Mouse (Mus musculus) liver, embryonic 11.5 days (tissue): ENCODE data around the gene Emc4. TPM values are rescaled to one million over a fixed set of nuclear protein-coding genes. Genes with fewer than 3 reads are reported as not detected.

Source experiments
- ATAC-seq: fragments of 200-750 bp; cut with Nextera tagmentation; replicated peaks from 2 replicates; pipeline ENCODE4 v1.8.0; 2017; ENCODE audit warnings: moderate number of reproducible peaks, mild to moderate bottlenecking, moderate TSS enrichment, moderate library complexity; ENCODE audit not compliant: low FRiP score
- DNase-seq: peaks from one replicate; pipeline ENCODE4 v3.0.0-alpha.2; 2017; ENCODE audit warnings: low spot score
- H3K27ac ChIP-seq: fragments of 300-500 bp; sonication (generic); 2 replicates; pipeline ENCODE4 v1.5.1; 2014; ENCODE audit warnings: mild to moderate bottlenecking, low read depth, low read length, control low read depth
- H3K27me3 ChIP-seq: fragments of 300-500 bp; sonication (generic); replicated peaks from 2 replicates; pipeline ENCODE4 v1.6.1; 2014; ENCODE audit warnings: low read length, mixed read lengths; ENCODE audit not compliant: control insufficient read depth, insufficient read depth
- H3K36me3 ChIP-seq: fragments of 300-500 bp; sonication (generic); 2 replicates; pipeline ENCODE4 v1.6.1; 2014; ENCODE audit warnings: mild to moderate bottlenecking, low read length, moderate library complexity, mixed read lengths; ENCODE audit not compliant: control insufficient read depth, insufficient read depth
- H3K4me1 ChIP-seq: fragments of 300-500 bp; sonication (generic); replicated peaks from 2 replicates; pipeline ENCODE4 v1.6.1; 2014; ENCODE audit warnings: low read length, mixed read lengths; ENCODE audit not compliant: control insufficient read depth, insufficient read depth
- H3K4me2 ChIP-seq: fragments of 300-500 bp; sonication (generic); 2 replicates; pipeline ENCODE4 v1.6.1; 2014; ENCODE audit warnings: mild to moderate bottlenecking, control low read depth, moderate library complexity
- H3K4me3 ChIP-seq: fragments of 300-500 bp; sonication (generic); 2 replicates; pipeline ENCODE4 v1.5.1; 2014; ENCODE audit warnings: low read depth, low read length, control low read depth
- H3K9ac ChIP-seq: fragments of 300-500 bp; sonication (generic); 2 replicates; pipeline ENCODE4 v1.6.1; 2014; ENCODE audit warnings: low read depth, low read length, control low read depth
- H3K9me3 ChIP-seq: fragments of 300-500 bp; sonication (generic); 2 replicates; pipeline ENCODE4 v1.6.1; 2016; ENCODE audit warnings: low read length, inconsistent platforms, mixed read lengths; ENCODE audit not compliant: control insufficient read depth
- WGBS: fragments of 180-500 bp; shearing (Covaris S2); extraction: QIAGEN DNeasy Blood & Tissue Kit; methylation state at CpG from one replicate; pipeline ENCODE4 v1.1.7; 2014; 5-methylcytosine and 5-hydroxymethylcytosine counted together
- polyA plus RNA-seq: library from polyadenylated mRNA; unstranded; fragments of >200 nt; fragmentation: Nextera tagmentation; extraction: Ambion mirVana; gene quantifications from 2 replicates; pipeline ENCODE4 v1.2.1, GENCODE M21; 2014

The Emc4 gene
- polyA plus RNA-seq, 1 experiment from 2014 or later, result 82.2 TPM

GRCm38 (mm10) chr2:112380131-112380530 is 12.3 kb upstream of the Emc4 start:
- ATAC-seq (no peak), DNase-seq (no peak)
- H3K27ac ChIP-seq, result no peak overlapping the region; the same call in 1 of the 2 replicates
- H3K9me3 ChIP-seq, result no peaks in the 10 kb centered on the region
- H3K9ac ChIP-seq, result peak overlapping the region; percentile 85
- H3K4me3 ChIP-seq, result peak overlapping the region; percentile 85
- 40% methylated on average over 8 of the region's 8 CpGs for WGBS
- H3K27me3 ChIP-seq, result no peaks in the 10 kb centered on the region
- H3K4me1 ChIP-seq, result peaks cover 6% of the 10 kb centered on the region; the same call in 1 of the 2 replicates
- H3K36me3 ChIP-seq, result no peaks in the 10 kb centered on the region
- peak overlapping the region; percentile 77 for H3K4me2 ChIP-seq

DNA sequence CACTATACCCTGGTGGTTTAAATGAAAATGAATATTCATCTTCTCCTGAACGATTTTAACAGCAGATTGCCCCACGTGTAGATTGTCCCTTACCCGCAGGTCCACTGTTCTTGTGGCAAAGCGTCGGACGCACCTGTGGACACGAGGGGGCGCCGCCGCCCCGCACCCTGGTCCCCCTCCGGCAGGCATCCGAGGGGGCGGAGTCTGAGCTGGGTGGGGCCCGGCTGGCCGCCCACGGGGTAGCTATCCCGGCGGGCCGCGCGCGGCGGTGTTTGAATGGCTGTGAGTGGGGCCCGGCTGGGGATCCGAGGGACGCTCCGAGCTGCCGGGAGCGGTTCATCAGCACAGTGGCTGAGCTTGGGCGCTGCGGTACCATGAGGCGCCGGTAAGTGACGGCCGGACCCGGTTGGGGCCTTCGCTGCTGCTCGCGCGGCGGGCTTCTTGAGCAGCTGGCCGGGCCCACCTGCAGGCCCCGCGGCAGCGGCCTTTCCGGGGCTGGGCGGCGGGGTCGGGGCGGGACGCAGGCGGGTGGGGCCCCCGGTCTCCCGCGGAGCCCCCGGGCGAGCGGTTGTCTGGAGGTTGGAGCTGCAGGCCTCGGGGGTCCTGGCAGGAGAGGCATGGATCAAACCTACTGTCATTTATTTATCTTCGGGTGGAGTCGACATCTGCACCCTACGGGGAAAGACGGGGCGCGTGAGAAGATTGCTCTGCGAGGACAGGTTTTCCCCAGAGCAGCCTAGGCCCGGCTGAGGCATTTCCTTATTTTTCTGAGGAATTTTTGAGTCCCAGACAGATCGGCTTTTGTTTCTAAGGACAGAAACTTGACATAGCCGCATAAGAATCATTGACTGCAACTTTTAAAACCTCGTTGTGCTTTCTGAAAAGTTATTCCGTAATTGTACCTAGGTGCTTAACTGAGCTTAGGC is 11.4 kb upstream of the Emc4 start, which contains the start of gene Katnbl1:
Katnbl1 (plus strand) TSS at position 239 of the 926 bp plus-strand sequence.
- peaks cover 8% of the 10 kb centered on the region; the same call in 1 of the 2 replicates for H3K4me1 ChIP-seq
- no peaks in the 10 kb centered on the region for H3K9me3 ChIP-seq
- H3K9ac ChIP-seq, result peak within 1 kb of the TSS; percentile 85
- ATAC-seq (peak; percentile 99), DNase-seq (peak; percentile 95)
- under 1% methylated on average over 72 of the region's 72 CpGs for WGBS
- H3K27ac ChIP-seq, result peak within 1 kb of the TSS; percentile 72
- H3K27me3 ChIP-seq, result no peaks in the 10 kb centered on the region
- peak within 1 kb of the TSS; percentile 85 for H3K4me3 ChIP-seq
- no peaks in the 10 kb centered on the region for H3K36me3 ChIP-seq
- H3K4me2 ChIP-seq, result peak within 1 kb of the TSS; percentile 77

GRCm38 (mm10) chr2:112374610-112375009 is 6.8 kb upstream of the Emc4 start:
- Histone ChIP-seq H3K27me3 (no peaks in the 10 kb centered on the region), H3K4me2 (no peak overlapping the region), H3K9ac (no peak overlapping the region), H3K9me3 (no peaks in the 10 kb centered on the region), H3K36me3 (no peaks in the 10 kb centered on the region), H3K4me3 (no peak overlapping the region), H3K27ac (no peak overlapping the region), H3K4me1 (peaks cover 3% of the 10 kb centered on the region; the same call in 1 of the 2 replicates)
- WGBS, result 29% methylated on average over 5 of the region's 5 CpGs
- ATAC-seq (no peak), DNase-seq (no peak)

- Histone ChIP-seq H3K36me3 (no peaks in the 10 kb centered on the region), H3K4me2 (no peak overlapping the region), H3K27me3 (no peaks in the 10 kb centered on the region), H3K4me1 (peaks cover 3% of the 10 kb centered on the region; the same call in 1 of the 2 replicates), H3K27ac (no peak overlapping the region), H3K9me3 (no peaks in the 10 kb centered on the region), H3K4me3 (no peak overlapping the region), H3K9ac (no peak overlapping the region)
- ATAC-seq, result no peak
- no peak for DNase-seq
- 66% methylated on average over 4 of the region's 4 CpGs for WGBS
These were observed 5.3 kb upstream of the Emc4 start for GRCm38 (mm10) chr2:112373141-112373540.

- DNase-seq, result no peak
- 58% methylated on average over 5 of the region's 5 CpGs for WGBS
- Histone ChIP-seq H3K27me3 (no peaks in the 10 kb centered on the region), H3K4me1 (peaks cover 11% of the 10 kb centered on the region), H3K9ac (no peak overlapping the region), H3K4me3 (no peak overlapping the region), H3K4me2 (no peak overlapping the region), H3K9me3 (no peaks in the 10 kb centered on the region), H3K27ac (no peak overlapping the region), H3K36me3 (no peaks in the 10 kb centered on the region)
- ATAC-seq, result no peak
These were observed 2.1 kb upstream of the Emc4 start for GRCm38 (mm10) chr2:112369941-112370340.

- Histone ChIP-seq H3K36me3 (peaks cover 11% of the 10 kb centered on the region; the same call in 1 of the 2 replicates), H3K4me2 (peak overlapping the region; percentile 89), H3K4me1 (peaks cover 8% of the 10 kb centered on the region), H3K9me3 (no peaks in the 10 kb centered on the region), H3K9ac (peak overlapping the region; percentile 81), H3K4me3 (peak overlapping the region; percentile 82), H3K27ac (no peak overlapping the region; the same call in 1 of the 2 replicates), H3K27me3 (no peaks in the 10 kb centered on the region)
- no peak for DNase-seq
- WGBS, result 15% methylated on average over 15 of the region's 15 CpGs
- peak; percentile 66 for ATAC-seq
These were observed 605 bp downstream of the Emc4 start for GRCm38 (mm10) chr2:112367222-112367621.

GRCm38 (mm10) chr2:112360781-112361169 is 7.1 kb downstream of the Emc4 start:
- WGBS, result 89% methylated on average over 2 of the region's 2 CpGs
- Histone ChIP-seq H3K9ac (no peak overlapping the region), H3K9me3 (no peaks in the 10 kb centered on the region), H3K4me2 (no peak overlapping the region), H3K36me3 (peaks cover 32% of the 10 kb centered on the region), H3K4me1 (no peaks in the 10 kb centered on the region), H3K27ac (no peak overlapping the region), H3K4me3 (no peak overlapping the region), H3K27me3 (no peaks in the 10 kb centered on the region)
- no peak for ATAC-seq
- no peak for DNase-seq

DNA sequence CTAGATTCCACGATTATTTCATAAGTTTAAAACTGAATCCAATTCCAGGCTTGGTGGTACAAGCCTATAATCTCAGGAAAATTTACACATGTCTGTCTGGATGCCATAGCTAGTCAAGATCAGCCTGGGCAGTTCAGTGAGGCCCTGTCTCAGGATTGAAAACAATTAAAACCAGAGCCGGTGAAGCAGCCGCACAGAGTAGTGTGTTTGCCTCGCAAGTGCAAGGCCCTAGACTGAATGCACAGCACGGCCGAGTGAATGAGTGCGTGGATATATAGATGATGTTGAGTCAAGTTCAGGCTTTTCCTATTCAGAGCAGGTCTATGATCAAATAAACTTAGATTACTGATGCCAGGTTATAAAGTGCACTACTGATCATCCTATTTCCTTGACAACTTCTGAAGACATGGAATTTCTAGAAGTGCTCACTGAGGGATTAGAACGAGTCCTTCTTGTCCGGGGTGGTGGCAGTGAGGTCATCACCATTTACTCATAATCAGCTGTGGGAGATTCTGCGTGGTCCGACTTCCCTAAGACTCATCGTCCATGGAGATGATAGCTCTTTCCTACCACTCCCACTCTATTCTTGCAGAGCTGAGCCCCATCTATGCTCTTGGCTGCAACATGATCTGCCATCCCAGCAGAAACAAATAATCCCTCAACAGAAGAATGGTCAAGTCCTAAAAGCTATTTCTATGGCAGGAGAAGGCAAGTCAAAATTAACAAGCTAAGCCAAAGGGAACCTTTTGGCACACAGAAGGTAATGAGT is 7.6 kb downstream of the Emc4 start:
- H3K27ac ChIP-seq, result no peak overlapping the region
- DNase-seq, result no peak
- no peak overlapping the region for H3K9ac ChIP-seq
- no peak overlapping the region for H3K4me2 ChIP-seq
- 89% methylated on average over 12 of the region's 12 CpGs for WGBS
- no peaks in the 10 kb centered on the region for H3K27me3 ChIP-seq
- no peak overlapping the region for H3K4me3 ChIP-seq
- H3K4me1 ChIP-seq, result no peaks in the 10 kb centered on the region
- ATAC-seq, result no peak
- peaks cover 32% of the 10 kb centered on the region for H3K36me3 ChIP-seq
- no peaks in the 10 kb centered on the region for H3K9me3 ChIP-seq
